Mouse (Mus musculus) liver, postnatal 0 days (tissue): ENCODE measurements around the gene Msi2. TPM values are rescaled to one million over a fixed set of nuclear protein-coding genes. Genes with fewer than 3 reads are reported as not detected.

Experiments used
- ATAC-seq: fragments of 200-750 bp; cut with Nextera tagmentation; 2 replicates; pipeline ENCODE4 v1.8.0; 2017; ENCODE audit warnings: mild to moderate bottlenecking, moderate library complexity
- DNase-seq: peaks from one replicate; pipeline ENCODE4 v3.0.0-alpha.2; 2016
- H3K27ac ChIP-seq: fragments of 300-500 bp; sonication (generic); 2 replicates; pipeline ENCODE4 v1.5.1; 2014; ENCODE audit warnings: antibody characterized with exemption, moderate library complexity, mild to moderate bottlenecking, low read depth
- H3K27me3 ChIP-seq: fragments of 300-500 bp; sonication (generic); 2 replicates; pipeline ENCODE4 v1.6.1; 2014; ENCODE audit warnings: low read length, control low read depth, mixed read lengths; ENCODE audit not compliant: insufficient read depth
- H3K36me3 ChIP-seq: fragments of 300-500 bp; sonication (generic); replicated peaks from 2 replicates; pipeline ENCODE4 v1.6.1; 2014; ENCODE audit warnings: mild to moderate bottlenecking, control low read depth, low read length, moderate library complexity, mixed read lengths; ENCODE audit not compliant: insufficient read depth
- H3K4me1 ChIP-seq: fragments of 300-500 bp; sonication (generic); 2 replicates; pipeline ENCODE4 v1.6.1; 2014; ENCODE audit warnings: antibody characterized with exemption, mild to moderate bottlenecking, control low read depth; ENCODE audit not compliant: insufficient read depth
- H3K4me2 ChIP-seq: fragments of 300-500 bp; sonication (generic); 2 replicates; pipeline ENCODE4 v1.6.1; 2014; ENCODE audit warnings: low read depth, mild to moderate bottlenecking, low read length, moderate library complexity, mixed read lengths
- H3K4me3 ChIP-seq: fragments of 300-500 bp; sonication (generic); 2 replicates; pipeline ENCODE4 v1.5.1; 2014; ENCODE audit warnings: low read depth, low read length
- H3K9ac ChIP-seq: fragments of 300-500 bp; sonication (generic); replicated peaks from 2 replicates; pipeline ENCODE4 v1.6.1; 2014; ENCODE audit warnings: mild to moderate bottlenecking, moderate library complexity
- H3K9me3 ChIP-seq: fragments of 300-500 bp; sonication (generic); 2 replicates; pipeline ENCODE4 v1.6.1; 2016; ENCODE audit warnings: mild to moderate bottlenecking, control low read depth, low read length, mixed read lengths
- CTCF ChIP-seq: sonication (generic); IDR thresholded peaks from 2 replicates; pipeline ENCODE4 v1.5.1; 2016; ENCODE audit warnings: antibody characterized with exemption, low read depth
- EP300 ChIP-seq: IDR thresholded peaks from 2 replicates; pipeline ENCODE4 v1.6.1; 2016; ENCODE audit warnings: antibody characterized with exemption, low read depth, mild to moderate bottlenecking
- WGBS: fragments of 180-500 bp; shearing (Covaris S2); extraction: QIAGEN DNeasy Blood & Tissue Kit; methylation state at CpG from one replicate; pipeline ENCODE4 v1.1.7; 2014; ENCODE audit not compliant: insufficient replicate concordance; 5-methylcytosine and 5-hydroxymethylcytosine counted together
- polyA plus RNA-seq: library from polyadenylated mRNA; unstranded; fragments of >200 nt; fragmentation: Nextera tagmentation; extraction: Ambion mirVana; gene quantifications from 2 replicates; pipeline ENCODE4 v1.2.1, GENCODE M21; 2015

The Msi2 gene
- polyA plus RNA-seq, 1 experiment from 2014 or later = 3.7 TPM

DNA sequence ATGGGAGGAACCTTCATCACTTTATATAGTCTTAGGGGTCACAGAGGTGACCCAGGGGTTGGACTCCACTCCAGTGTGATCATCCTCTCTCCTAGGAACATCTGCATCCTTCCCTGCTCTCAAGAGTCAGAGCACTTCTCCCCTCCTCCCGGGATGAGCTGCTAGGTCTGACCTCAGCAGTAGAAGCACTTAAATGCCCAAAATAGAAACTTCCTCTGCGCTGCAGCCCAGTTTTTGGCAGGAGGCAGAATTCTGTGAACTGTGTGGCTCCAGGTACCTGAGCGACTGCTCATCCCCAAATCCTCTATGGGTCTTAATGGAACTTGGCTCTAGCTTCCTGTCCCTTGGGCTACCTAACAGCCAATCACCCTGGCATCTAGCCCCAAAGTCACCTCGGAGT, 228.3 kb downstream of the Msi2 start:
- no peaks in the 10 kb centered on the region for H3K9me3 ChIP-seq
- TF ChIP-seq CTCF (no peak), EP300 (no peak)
- H3K4me3 ChIP-seq = no peak overlapping the region
- WGBS = 67% methylated on average over 4 of the region's 4 CpGs
- H3K27ac ChIP-seq = no peak overlapping the region
- no peaks in the 10 kb centered on the region for H3K36me3 ChIP-seq
- ATAC-seq (no peak), DNase-seq (no peak)
- H3K4me2 ChIP-seq = no peak overlapping the region
- no peaks in the 10 kb centered on the region for H3K27me3 ChIP-seq
- H3K9ac ChIP-seq = no peak overlapping the region
- H3K4me1 ChIP-seq = no peaks in the 10 kb centered on the region

GRCm38 (mm10) chr11:88488941-88489724, 229.2 kb downstream of the Msi2 start:
- no peaks in the 10 kb centered on the region for H3K4me1 ChIP-seq
- no peak overlapping the region for H3K4me3 ChIP-seq
- TF ChIP-seq CTCF = no peak
- TF ChIP-seq EP300 = no peak
- H3K27ac ChIP-seq = no peak overlapping the region
- no peak overlapping the region for H3K4me2 ChIP-seq
- H3K9ac ChIP-seq = no peak overlapping the region
- no peaks in the 10 kb centered on the region for H3K9me3 ChIP-seq
- H3K36me3 ChIP-seq = no peaks in the 10 kb centered on the region
- 84% methylated on average over 17 of the region's 17 CpGs for WGBS
- ATAC-seq (no peak), DNase-seq (no peak)
- H3K27me3 ChIP-seq = no peaks in the 10 kb centered on the region

- WGBS = 86% methylated on average over 13 of the region's 13 CpGs
- Histone ChIP-seq H3K27me3 (no peaks in the 10 kb centered on the region), H3K9me3 (no peaks in the 10 kb centered on the region), H3K4me1 (peaks cover 4% of the 10 kb centered on the region; the same call in 1 of the 2 replicates), H3K27ac (no peak overlapping the region), H3K4me3 (no peak overlapping the region), H3K4me2 (no peak overlapping the region), H3K9ac (no peak overlapping the region), H3K36me3 (no peaks in the 10 kb centered on the region)
- ATAC-seq (no peak), DNase-seq (no peak)
- TF ChIP-seq EP300 = no peak
- TF ChIP-seq CTCF = no peak
Observed at GRCm38 (mm10) chr11:88488175-88488940, 230.0 kb downstream of the Msi2 start.

GRCm38 (mm10) chr11:88485987-88486386, 232.3 kb downstream of the Msi2 start:
- Histone ChIP-seq H3K4me2 (no peak overlapping the region), H3K36me3 (no peaks in the 10 kb centered on the region), H3K4me3 (no peak overlapping the region), H3K9me3 (no peaks in the 10 kb centered on the region), H3K9ac (no peak overlapping the region), H3K27me3 (no peaks in the 10 kb centered on the region), H3K27ac (no peak overlapping the region), H3K4me1 (peaks cover 4% of the 10 kb centered on the region; the same call in 1 of the 2 replicates)
- no peak for ATAC-seq
- TF ChIP-seq CTCF = no peak
- TF ChIP-seq EP300 = no peak
- no peak for DNase-seq
- 76% methylated on average over 1 of the region's 1 CpGs for WGBS

- Histone ChIP-seq H3K9me3 (no peaks in the 10 kb centered on the region), H3K4me2 (no peak overlapping the region), H3K36me3 (no peaks in the 10 kb centered on the region), H3K4me3 (no peak overlapping the region), H3K9ac (no peak overlapping the region), H3K4me1 (peaks cover 4% of the 10 kb centered on the region; the same call in 1 of the 2 replicates), H3K27me3 (no peaks in the 10 kb centered on the region), H3K27ac (no peak overlapping the region)
- no peak for DNase-seq
- 53% methylated on average over 4 of the region's 4 CpGs for WGBS
- ATAC-seq = no peak
- TF ChIP-seq CTCF (no peak), EP300 (no peak)
Observed at GRCm38 (mm10) chr11:88485088-88485487, 233.2 kb downstream of the Msi2 start.

DNA sequence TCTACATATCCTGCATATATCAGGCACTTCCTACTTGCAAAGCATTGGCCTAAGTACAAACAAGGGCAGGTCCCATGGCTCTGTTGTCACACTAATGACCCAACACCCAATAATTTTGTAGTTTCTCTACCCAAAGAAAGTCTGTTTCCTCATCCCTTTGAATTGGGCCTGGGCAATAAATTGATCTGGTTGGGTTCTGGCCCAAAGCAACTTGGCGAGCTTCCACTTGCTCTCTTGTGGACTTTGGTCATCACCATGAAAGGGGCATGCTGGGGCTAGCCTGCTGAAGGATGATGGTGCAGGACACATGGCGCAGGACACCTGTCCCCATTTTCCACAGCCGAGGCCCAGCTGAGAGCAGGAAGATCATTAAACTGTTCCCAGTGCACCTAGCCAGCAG, 234.3 kb downstream of the Msi2 start:
- Histone ChIP-seq H3K27me3 (no peaks in the 10 kb centered on the region), H3K4me1 (peaks cover 4% of the 10 kb centered on the region; the same call in 1 of the 2 replicates), H3K9ac (no peak overlapping the region), H3K27ac (no peak overlapping the region), H3K4me3 (no peak overlapping the region), H3K36me3 (no peaks in the 10 kb centered on the region; the same call in 1 of the 2 replicates), H3K9me3 (no peaks in the 10 kb centered on the region), H3K4me2 (no peak overlapping the region)
- WGBS = 75% methylated on average over 3 of the region's 3 CpGs
- TF ChIP-seq CTCF (no peak), EP300 (no peak)
- DNase-seq (peak; percentile 54), ATAC-seq (peak; percentile 68)
